Mouse (Mus musculus) ovary, postnatal 36 days (tissue): ENCODE results near the gene Adamts17.

Experiments
- DNase-seq: peaks from one replicate; pipeline ENCODE4 v3.0.0; 2022; ENCODE audit warnings: low spot score, mixed read lengths

The Adamts17 gene

GRCm38 (mm10) chr7:67034369-67034768 lies 194.8 kb downstream of the Adamts17 start:
- peak; percentile 21 for DNase-seq

DNA sequence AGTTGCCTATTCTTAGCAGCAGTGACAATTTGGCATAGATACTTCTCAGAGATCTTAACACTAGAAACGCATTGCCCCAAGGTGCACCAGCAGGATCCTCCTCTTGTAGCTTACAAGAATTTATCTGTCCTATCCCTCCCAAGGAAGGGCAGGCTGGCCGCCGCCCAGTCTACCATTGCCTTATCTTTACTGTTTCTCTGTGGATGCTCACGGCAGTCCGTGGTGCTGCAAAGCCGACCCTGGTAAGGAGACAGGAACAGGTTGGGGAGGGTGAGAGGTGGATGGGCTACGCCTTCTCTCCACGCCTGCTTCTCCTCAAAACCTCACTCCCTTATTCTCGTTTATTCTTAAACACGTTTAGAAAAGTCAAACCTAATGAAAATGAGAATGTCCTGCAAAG lies 195.7 kb downstream of the Adamts17 start:
- DNase-seq: no peak

DNA sequence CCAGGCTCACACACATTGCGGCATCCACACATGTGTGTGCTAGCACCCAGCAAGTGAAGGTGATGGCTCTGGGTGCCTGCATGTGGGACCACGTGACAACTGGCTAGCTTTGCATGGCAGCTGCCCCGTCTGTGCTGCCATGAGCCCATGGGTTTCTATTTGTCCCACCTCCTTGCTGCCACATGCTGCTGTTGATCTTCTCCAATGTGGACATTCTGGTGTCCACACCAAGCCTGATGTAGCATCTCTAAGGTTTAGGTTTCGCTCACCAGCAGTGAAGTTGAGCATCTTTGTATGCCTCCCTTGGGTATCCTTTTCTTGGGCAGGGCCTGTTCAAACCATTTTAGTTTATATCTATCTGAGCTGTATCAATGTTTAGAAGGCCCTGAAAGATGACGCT lies 196.1 kb downstream of the Adamts17 start:
- no peak for DNase-seq

GRCm38 (mm10) chr7:67036502-67037485 lies 197.3 kb downstream of the Adamts17 start:
- DNase-seq: no peak

DNA sequence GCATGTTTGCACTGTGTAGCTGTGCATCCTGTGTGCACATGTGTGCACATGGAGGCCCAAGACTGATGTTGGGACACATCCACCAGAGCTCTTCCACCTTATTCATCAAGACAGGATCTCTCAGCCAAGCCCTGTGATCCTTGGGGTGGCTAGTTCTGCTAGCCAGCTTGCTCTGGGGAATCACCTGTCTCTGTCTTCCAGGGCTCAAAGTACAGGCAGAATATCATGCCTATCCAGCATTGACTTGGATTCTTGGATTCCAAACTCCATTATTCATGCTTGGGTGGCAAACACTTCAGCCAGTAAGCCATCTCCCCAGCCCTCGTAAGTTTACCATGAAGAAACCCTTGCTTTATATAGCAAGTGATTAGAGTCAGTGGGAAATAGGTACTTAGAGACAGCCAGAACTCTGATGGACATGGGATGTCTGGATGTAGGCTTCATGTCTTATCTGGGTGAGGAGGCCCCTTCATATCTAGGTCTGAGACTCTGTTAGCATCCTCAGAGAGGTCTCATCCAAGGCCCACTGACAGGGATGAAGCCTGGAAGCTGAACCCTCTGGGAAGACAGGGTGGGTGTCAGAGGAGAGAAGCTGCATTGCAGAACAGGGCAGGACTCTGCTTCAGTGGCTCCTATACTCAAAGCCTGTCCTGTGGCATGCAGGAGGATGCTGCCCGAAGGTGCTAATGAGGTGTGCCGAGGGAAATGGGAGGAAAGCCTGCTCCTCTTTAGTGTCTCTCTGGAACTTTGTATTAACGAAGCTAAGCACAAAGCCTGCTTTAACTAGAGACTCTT lies 198.4 kb downstream of the Adamts17 start:
- no peak for DNase-seq

- DNase-seq: no peak
These were observed 199.6 kb downstream of the Adamts17 start for GRCm38 (mm10) chr7:67039143-67039542.

GRCm38 (mm10) chr7:67039861-67040260 lies 200.3 kb downstream of the Adamts17 start:
- no peak for DNase-seq

DNA sequence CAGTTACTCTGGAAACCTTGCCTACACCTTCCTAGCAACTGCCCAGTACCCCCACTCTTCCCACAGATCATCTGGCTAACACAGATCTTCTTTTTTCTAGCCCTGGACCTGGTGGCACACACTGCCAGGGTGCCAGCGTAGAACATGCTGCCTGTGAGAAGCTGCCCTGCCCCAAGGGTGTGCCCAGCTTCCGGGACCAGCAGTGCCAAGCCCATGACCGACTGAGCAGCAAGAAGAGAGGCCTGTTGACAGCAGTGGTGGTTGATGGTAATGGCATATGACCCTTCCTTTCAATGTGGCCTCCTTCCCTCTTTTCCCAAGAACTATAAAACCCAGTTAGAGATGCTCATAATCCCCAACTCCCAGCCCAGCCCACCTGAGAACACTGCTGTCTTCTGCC lies 202.2 kb downstream of the Adamts17 start:
- DNase-seq: no peak

- no peak for DNase-seq
These were observed 204.7 kb downstream of the Adamts17 start for GRCm38 (mm10) chr7:67044121-67044817.

- no peak for DNase-seq
These were observed 205.7 kb downstream of the Adamts17 start for GRCm38 (mm10) chr7:67045202-67045601.

DNA sequence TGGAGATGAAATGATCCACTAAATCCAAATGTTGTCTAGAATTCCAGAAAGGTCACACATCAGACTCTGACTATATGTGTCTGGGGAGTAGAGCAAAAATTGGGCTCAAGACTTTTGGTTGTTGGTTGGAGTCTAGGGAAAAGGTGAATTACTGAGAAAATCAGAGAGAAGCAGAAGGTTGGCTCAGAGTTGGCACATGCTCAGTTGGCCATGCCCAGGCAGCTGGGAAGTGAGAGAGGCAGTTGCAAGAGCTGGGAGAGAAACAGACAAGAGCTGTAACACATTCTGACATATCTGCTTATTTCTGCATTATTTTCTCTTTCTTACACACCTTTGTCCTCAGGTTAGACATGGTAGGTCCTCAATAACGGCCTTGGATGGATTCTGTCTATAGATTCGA lies 209.7 kb downstream of the Adamts17 start:
- no peak for DNase-seq

- no peak for DNase-seq
These were observed 210.9 kb downstream of the Adamts17 start for GRCm38 (mm10) chr7:67050424-67050823.

DNA sequence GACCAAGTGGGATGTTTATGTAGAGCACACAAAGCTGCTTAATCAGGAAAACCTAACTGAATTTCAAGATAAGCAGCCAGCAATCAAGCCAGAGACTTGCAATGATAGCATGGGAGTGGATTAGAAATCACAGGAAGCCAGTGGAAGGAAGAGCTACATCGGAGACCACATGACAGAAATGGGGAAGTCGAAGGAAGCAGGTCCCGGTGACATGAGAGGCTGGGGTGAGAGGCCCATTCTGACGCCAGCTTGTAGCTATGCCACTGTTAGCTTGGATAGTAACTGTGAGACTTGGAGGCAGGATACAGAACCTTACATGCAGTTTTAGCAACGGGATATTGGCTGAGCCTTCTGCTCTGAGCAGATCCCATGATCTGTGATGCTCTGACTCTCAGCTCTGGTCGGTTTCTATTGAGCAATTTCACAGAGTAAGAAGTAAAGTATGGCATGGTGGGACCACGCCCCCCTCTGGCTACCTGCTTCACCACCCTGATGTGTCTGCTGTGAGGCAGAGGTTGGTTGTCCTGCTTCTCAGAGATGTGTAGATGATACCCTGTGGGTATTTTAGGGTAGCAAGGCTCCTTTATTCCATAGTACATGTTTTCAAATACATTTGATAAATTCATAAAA lies 211.7 kb downstream of the Adamts17 start:
- DNase-seq: no peak

- no peak for DNase-seq
These were observed 215.3 kb downstream of the Adamts17 start for GRCm38 (mm10) chr7:67054876-67055275.

GRCm38 (mm10) chr7:67055510-67055909 lies 216.0 kb downstream of the Adamts17 start:
- DNase-seq: no peak

- peak; percentile 35 for DNase-seq
These were observed 222.2 kb downstream of the Adamts17 start for GRCm38 (mm10) chr7:67061756-67062155.

DNA sequence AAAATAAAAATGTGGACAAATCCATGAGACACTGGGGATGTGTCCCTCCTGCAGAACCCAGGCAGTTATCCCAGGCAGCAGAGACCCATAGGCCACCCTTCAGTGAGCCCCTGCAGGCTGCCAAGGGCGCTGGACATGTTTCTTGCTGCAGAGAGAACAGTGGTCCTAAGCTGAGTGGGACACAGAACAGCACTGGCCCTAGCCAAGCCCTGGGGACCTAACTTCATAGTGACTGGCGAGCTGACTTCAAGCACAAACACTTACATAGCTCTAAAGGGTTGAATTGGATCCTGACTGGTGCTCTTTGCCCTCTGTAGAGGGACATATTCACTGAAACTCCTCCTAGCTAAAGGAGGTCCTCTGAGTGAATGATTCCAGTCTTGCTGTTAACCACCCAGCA lies 223.0 kb downstream of the Adamts17 start:
- DNase-seq: no peak

DNA sequence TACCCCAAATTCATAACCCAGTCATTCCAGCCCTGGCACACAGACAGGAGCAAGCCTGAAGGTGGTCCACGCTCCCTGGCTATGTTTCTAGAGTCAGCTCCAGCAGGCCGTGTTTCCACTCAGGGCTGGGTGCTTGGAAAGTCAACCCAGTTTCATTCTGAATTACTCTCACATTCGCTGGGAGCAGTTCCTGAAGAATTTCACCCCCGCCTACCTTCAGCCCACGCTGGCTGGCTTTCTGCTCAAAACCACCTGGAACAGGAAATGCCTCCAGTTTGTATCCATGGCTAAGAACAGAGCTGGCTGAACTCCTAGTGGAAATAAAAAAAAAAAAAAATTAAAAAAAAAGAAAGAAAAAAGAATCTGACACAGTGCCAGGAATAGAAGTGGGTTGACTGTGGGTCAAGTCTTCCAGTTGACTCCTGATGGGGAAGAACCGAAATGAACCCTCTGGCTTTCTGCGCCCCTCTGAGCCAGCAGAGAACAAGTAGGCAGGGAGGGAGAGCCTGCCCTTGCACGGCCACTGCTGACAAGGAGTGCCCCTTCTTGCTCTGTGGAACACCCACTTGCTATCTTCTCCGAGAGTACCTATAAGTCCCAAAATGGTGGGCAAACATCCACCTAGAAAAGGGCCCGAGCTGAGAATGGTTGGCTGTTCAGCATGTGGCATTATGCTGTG lies 225.2 kb downstream of the Adamts17 start:
- DNase-seq: no peak

GRCm38 (mm10) chr7:67065631-67066030 lies 226.1 kb downstream of the Adamts17 start:
- no peak for DNase-seq

DNA sequence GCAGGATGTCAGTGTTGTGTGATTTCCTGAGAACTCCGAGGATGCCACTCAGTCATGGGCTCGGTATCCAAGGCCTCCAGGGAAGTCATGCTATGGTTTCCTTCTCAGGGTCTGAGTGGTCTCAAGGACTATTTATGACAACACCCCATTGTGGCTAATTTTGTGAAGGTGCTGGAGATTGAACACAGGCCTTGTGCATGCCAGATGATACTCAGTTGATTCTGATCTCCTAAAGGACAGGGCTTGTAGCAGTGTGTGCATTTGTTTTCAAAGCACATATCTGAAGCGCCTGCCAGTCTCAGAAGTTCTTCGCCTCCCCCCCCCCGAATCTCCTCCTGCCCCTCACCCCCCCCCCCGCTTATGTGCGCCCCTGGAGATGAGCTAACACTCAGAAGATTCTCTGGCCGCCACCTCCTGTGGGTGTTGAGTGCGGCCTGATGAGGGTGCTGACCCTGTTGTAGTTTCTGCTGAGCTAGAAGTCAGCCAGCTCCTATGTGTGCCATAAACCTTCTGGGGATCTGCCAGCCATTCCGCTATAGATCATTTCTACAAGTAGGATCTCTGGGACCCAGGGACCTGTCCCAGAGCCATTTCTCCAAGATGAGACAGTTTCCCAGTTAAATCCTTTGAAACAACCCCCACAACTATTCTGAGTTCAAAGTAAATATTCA lies 232.6 kb downstream of the Adamts17 start:
- no peak for DNase-seq

- DNase-seq: no peak
These were observed 243.2 kb downstream of the Adamts17 start for GRCm38 (mm10) chr7:67082751-67083150.
